ENCODE assay signal across 7 mouse cellular contexts in the genomic region with DNA sequence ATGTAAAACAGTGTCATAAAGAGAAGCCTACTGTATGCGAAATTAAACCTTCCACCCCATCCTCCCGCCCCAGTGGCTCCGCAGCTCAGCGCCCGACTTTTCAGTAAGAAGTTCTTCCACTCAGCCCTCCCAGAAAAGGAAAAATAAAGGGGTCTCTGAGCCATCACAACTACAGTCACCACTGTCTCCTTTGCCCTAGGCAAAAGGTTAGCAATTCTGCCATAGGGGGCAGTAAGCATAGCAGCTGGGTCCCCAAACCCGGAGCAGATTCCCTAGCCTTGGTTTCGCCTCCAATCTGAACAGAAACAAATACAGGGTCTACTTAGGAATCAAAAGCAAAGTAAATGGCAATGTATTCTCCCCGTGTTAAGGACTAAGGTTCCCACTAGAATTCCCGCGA. TPM values are rescaled to one million over a fixed set of nuclear protein-coding genes. Genes with fewer than 3 reads are reported as not detected.
DNase-seq lines count a peak whose midpoint lies in the region; ATAC-seq lines count a peak whose summit lies in the region.

No protein-coding gene starts in this region.

- no peaks in the 10 kb centered on the region for H3K36me3 ChIP-seq in liver, embryonic 12.5 days
- H3K36me3 ChIP-seq in embryonic facial prominence, embryonic 14.5 days (ENCODE audit: control insufficient read depth, insufficient read depth, low read length), result no peaks in the 10 kb centered on the region
- H3K36me3 ChIP-seq in limb, embryonic 11.5 days (ENCODE audit: control insufficient read depth, insufficient read depth, low read length), result no peaks in the 10 kb centered on the region
- H3K36me3 ChIP-seq in stomach, embryonic 14.5 days (ENCODE audit: control insufficient read depth, insufficient read depth, low read length), result no peaks in the 10 kb centered on the region

- no peaks in the 10 kb centered on the region for H3K4me1 ChIP-seq in liver, embryonic 12.5 days
- H3K4me1 ChIP-seq in embryonic facial prominence, embryonic 14.5 days (ENCODE audit: control insufficient read depth, insufficient read depth, low read length), result peaks cover 23% of the 10 kb centered on the region; the same call in 1 of the 2 replicates
- 0 out of 2 replicates have a peak, but pooled peaks cover 4% of the 10 kb centered on the region for H3K4me1 ChIP-seq in limb, embryonic 11.5 days (ENCODE audit: control insufficient read depth, insufficient read depth, low read length)
- H3K4me1 ChIP-seq in stomach, embryonic 14.5 days (ENCODE audit: control insufficient read depth, insufficient read depth, low read length), result no peaks in the 10 kb centered on the region

- DNase-seq in liver, result no peak
- no peak for DNase-seq in embryonic facial prominence, embryonic 14.5 days (ENCODE audit: low spot score)
- DNase-seq in limb, embryonic 11.5 days (ENCODE audit: low spot score), result peak; percentile 27
- DNase-seq in c-Kit-positive CD71-positive TER-119-positive erythroid progenitor cells, embryonic 14.5 days (ENCODE audit: low spot score), result no peak
- no peak for DNase-seq in thymus, postnatal 4 days

- no peak overlapping the region for H3K4me3 ChIP-seq in liver, embryonic 12.5 days
- peak overlapping the region; percentile 73 for H3K4me3 ChIP-seq in embryonic facial prominence, embryonic 14.5 days (ENCODE audit: low read depth, low read length)
- peak overlapping the region; percentile 57; the same call in 1 of the 2 replicates for H3K4me3 ChIP-seq in limb, embryonic 11.5 days (ENCODE audit: low read depth, low read length)
- H3K4me3 ChIP-seq in stomach, embryonic 14.5 days (ENCODE audit: low read depth, low read length), result peak overlapping the region; percentile 54

- ATAC-seq in liver, embryonic 12.5 days, result no peak
- no peak for ATAC-seq in embryonic facial prominence, embryonic 14.5 days (ENCODE audit: low read depth)
- ATAC-seq in limb, embryonic 11.5 days (ENCODE audit: insufficient number of reproducible peaks, low FRiP score, low TSS enrichment, low read depth), result no peak
- no peak for ATAC-seq in stomach, embryonic 14.5 days (ENCODE audit: insufficient number of reproducible peaks, insufficient read depth, low FRiP score, low read depth)

- H3K9me3 ChIP-seq in liver, embryonic 12.5 days (replicated peaks), result no peaks in the 10 kb centered on the region
- H3K9me3 ChIP-seq in embryonic facial prominence, embryonic 14.5 days (ENCODE audit: control insufficient read depth, low read length), result no peaks in the 10 kb centered on the region
- no peaks in the 10 kb centered on the region; the same call in 1 of the 2 replicates for H3K9me3 ChIP-seq in limb, embryonic 11.5 days (ENCODE audit: control insufficient read depth, low read length)
- no peaks in the 10 kb centered on the region for H3K9me3 ChIP-seq in stomach, embryonic 14.5 days (ENCODE audit: control insufficient read depth, low read depth, low read length)

- H3K27ac ChIP-seq in liver, embryonic 12.5 days, result no peak overlapping the region
- no peak overlapping the region for H3K27ac ChIP-seq in embryonic facial prominence, embryonic 14.5 days (replicated peaks; ENCODE audit: low read depth, low read length)
- no peak overlapping the region for H3K27ac ChIP-seq in limb, embryonic 11.5 days (replicated peaks; ENCODE audit: low read depth, low read length)
- H3K27ac ChIP-seq in stomach, embryonic 14.5 days (ENCODE audit: low read length), result no peak overlapping the region

- H3K4me2 ChIP-seq in liver, embryonic 12.5 days, result peak overlapping the region; percentile 70
- peak overlapping the region; percentile 99 for H3K4me2 ChIP-seq in embryonic facial prominence, embryonic 14.5 days (ENCODE audit: low read depth, low read length)
- peak overlapping the region; percentile 28; the same call in 1 of the 2 replicates for H3K4me2 ChIP-seq in limb, embryonic 11.5 days (ENCODE audit: low read depth, severe bottlenecking)
- H3K4me2 ChIP-seq in stomach, embryonic 14.5 days (replicated peaks; ENCODE audit: low read depth, low read length), result peak overlapping the region; percentile 70

- H3K27me3 ChIP-seq in liver, embryonic 12.5 days (replicated peaks), result peaks cover 55% of the 10 kb centered on the region
- peaks cover 31% of the 10 kb centered on the region for H3K27me3 ChIP-seq in embryonic facial prominence, embryonic 14.5 days (replicated peaks; ENCODE audit: control insufficient read depth, insufficient read depth, low read length)
- peaks cover 43% of the 10 kb centered on the region for H3K27me3 ChIP-seq in limb, embryonic 11.5 days (ENCODE audit: control insufficient read depth, insufficient read depth, low read length)
- 0 out of 2 replicates have a peak, but pooled peaks cover 2% of the 10 kb centered on the region for H3K27me3 ChIP-seq in stomach, embryonic 14.5 days (ENCODE audit: control insufficient read depth, insufficient read depth, low read length)

- H3K9ac ChIP-seq in liver, embryonic 12.5 days, result no peak overlapping the region
- H3K9ac ChIP-seq in embryonic facial prominence, embryonic 14.5 days (ENCODE audit: low read depth, low read length), result peak overlapping the region; percentile 48; the same call in 1 of the 2 replicates
- no peak overlapping the region for H3K9ac ChIP-seq in limb, embryonic 11.5 days (ENCODE audit: low read length)
- H3K9ac ChIP-seq in stomach, embryonic 14.5 days (replicated peaks; ENCODE audit: low read depth, low read length), result 0 out of 2 replicates have a peak overlapping the region, but pooled peaks have one; percentile 4

- 1% methylated on average over 10 of the region's 10 CpGs for WGBS in liver, embryonic 12.5 days (ENCODE audit: insufficient replicate concordance)
- 2% methylated on average over 10 of the region's 10 CpGs for WGBS in embryonic facial prominence, embryonic 14.5 days
- 1% methylated on average over 10 of the region's 10 CpGs for WGBS in limb, embryonic 11.5 days
- WGBS in stomach, embryonic 14.5 days, result 1% methylated on average over 10 of the region's 10 CpGs

RNA-seq across cellular contexts. Expression of gene Htr1b, which starts 0.5 kb away (rescaled TPM):
- polyA plus RNA-seq in liver, embryonic 12.5 days (2016; fragmentation: Nextera tagmentation; extraction: Ambion mirVana), result 0.10 and 0.12 TPM in 2 replicates
- 0.79 and 0.84 TPM in 2 replicates for polyA plus RNA-seq in embryonic facial prominence, embryonic 14.5 days (2014; fragmentation: Nextera tagmentation; extraction: Ambion mirVana)
- 0.14 and 0.27 TPM in 2 replicates for polyA plus RNA-seq in limb, embryonic 11.5 days (2014; fragmentation: Nextera tagmentation; extraction: Ambion mirVana)
- polyA plus RNA-seq in stomach, embryonic 14.5 days (2014; fragmentation: Nextera tagmentation; extraction: Ambion mirVana), result 1.5 and 1.8 TPM in 2 replicates

Comparison
In these comparisons a context has a peak if more than half of its experiments do, and no peak if none do; other contexts are left out.
1. H3K4me2 ChIP-seq: peak in every context shown above with its lines; median percentile 99 in embryonic facial prominence, embryonic 14.5 days; 70 in liver, embryonic 12.5 days; 70 in stomach, embryonic 14.5 days; 28 in limb, embryonic 11.5 days.
2. H3K9ac ChIP-seq: peak in embryonic facial prominence, embryonic 14.5 days (single experiment) and stomach, embryonic 14.5 days (single experiment); none in liver, embryonic 12.5 days (single experiment) and limb, embryonic 11.5 days (single experiment).